Mouse (Mus musculus): Measurements from ENCODE around the gene Tmem104. TPM values are rescaled to one million over a fixed set of nuclear protein-coding genes. Genes with fewer than 3 reads are reported as not detected.

Gene Tmem104
- total and polyA plus RNA-seq, 2 experiments from 2014 or later = 8.5 to 12.9 TPM

- 90% methylated on average over 5 of the region's 5 CpGs for WGBS
- Histone ChIP-seq H3K9me3 (ENCODE audit: low read length) (no peaks in the 10 kb centered on the region), H3K4me2 (ENCODE audit: low read depth, low read length, poor library complexity, severe bottlenecking) (no peak overlapping the region), H3K9ac (replicated peaks; ENCODE audit: low read length, poor library complexity, severe bottlenecking) (no peak overlapping the region), H3K4me1 (ENCODE audit: insufficient read depth, low read length) (no peaks in the 10 kb centered on the region), H3K27ac (ENCODE audit: low read depth, low read length) (no peak overlapping the region), H3K36me3 (ENCODE audit: insufficient read depth, low read length) (peaks cover 17% of the 10 kb centered on the region), H3K27me3 (ENCODE audit: insufficient read depth, low read length) (no peaks in the 10 kb centered on the region), H3K4me3 (ENCODE audit: low read depth, low read length) (no peak overlapping the region)
- TF ChIP-seq CTCF (IDR thresholded peaks at IDR 0.05) = no peak
- no peak for ATAC-seq (ENCODE audit: low FRiP score)
- no peak for DNase-seq (ENCODE audit: low spot score)
Measured at GRCm38 (mm10) chr11:115195933-115196332, 8.6 kb downstream of the Tmem104 start.

- Histone ChIP-seq H3K36me3 (ENCODE audit: insufficient read depth, low read length) (peaks cover 23% of the 10 kb centered on the region), H3K27me3 (ENCODE audit: insufficient read depth, low read length) (no peaks in the 10 kb centered on the region), H3K9me3 (ENCODE audit: low read length) (no peaks in the 10 kb centered on the region), H3K4me2 (ENCODE audit: low read depth, low read length, poor library complexity, severe bottlenecking) (no peak overlapping the region), H3K27ac (ENCODE audit: low read depth, low read length) (no peak overlapping the region), H3K4me3 (ENCODE audit: low read depth, low read length) (no peak overlapping the region), H3K4me1 (ENCODE audit: insufficient read depth, low read length) (no peaks in the 10 kb centered on the region), H3K9ac (replicated peaks; ENCODE audit: low read length, poor library complexity, severe bottlenecking) (no peak overlapping the region)
- WGBS = 74% methylated on average over 8 of the region's 8 CpGs
- ATAC-seq (ENCODE audit: low FRiP score) = no peak
- DNase-seq (ENCODE audit: low spot score) = no peak
- TF ChIP-seq CTCF (IDR thresholded peaks at IDR 0.05) = no peak
Measured at GRCm38 (mm10) chr11:115197558-115197957, 10.3 kb downstream of the Tmem104 start.

- no peak for TF ChIP-seq CTCF (IDR thresholded peaks at IDR 0.05)
- WGBS = 74% methylated on average over 12 of the region's 12 CpGs
- Histone ChIP-seq H3K27ac (ENCODE audit: low read depth, low read length) (no peak overlapping the region), H3K9me3 (ENCODE audit: low read length) (no peaks in the 10 kb centered on the region), H3K4me3 (ENCODE audit: low read depth, low read length) (no peak overlapping the region), H3K4me1 (ENCODE audit: insufficient read depth, low read length) (no peaks in the 10 kb centered on the region), H3K9ac (replicated peaks; ENCODE audit: low read length, poor library complexity, severe bottlenecking) (no peak overlapping the region), H3K4me2 (ENCODE audit: low read depth, low read length, poor library complexity, severe bottlenecking) (no peak overlapping the region), H3K36me3 (ENCODE audit: insufficient read depth, low read length) (peaks cover 23% of the 10 kb centered on the region), H3K27me3 (ENCODE audit: insufficient read depth, low read length) (no peaks in the 10 kb centered on the region)
- DNase-seq (ENCODE audit: low spot score) = no peak
- no peak for ATAC-seq (ENCODE audit: low FRiP score)
Measured at GRCm38 (mm10) chr11:115198932-115199384, 11.7 kb downstream of the Tmem104 start.

GRCm38 (mm10) chr11:115200520-115200919, 13.2 kb downstream of the Tmem104 start:
- H3K9me3 ChIP-seq (ENCODE audit: low read length) = no peaks in the 10 kb centered on the region
- WGBS = 96% methylated on average over 4 of the region's 4 CpGs
- TF ChIP-seq CTCF (IDR thresholded peaks at IDR 0.05) = no peak
- H3K9ac ChIP-seq (replicated peaks; ENCODE audit: low read length, poor library complexity, severe bottlenecking) = no peak overlapping the region
- no peak overlapping the region for H3K4me3 ChIP-seq (ENCODE audit: low read depth, low read length)
- ATAC-seq (ENCODE audit: low FRiP score) = no peak
- no peaks in the 10 kb centered on the region for H3K27me3 ChIP-seq (ENCODE audit: insufficient read depth, low read length)
- no peak overlapping the region for H3K4me2 ChIP-seq (ENCODE audit: low read depth, low read length, poor library complexity, severe bottlenecking)
- DNase-seq (ENCODE audit: low spot score) = no peak
- H3K4me1 ChIP-seq (ENCODE audit: insufficient read depth, low read length) = no peaks in the 10 kb centered on the region
- H3K27ac ChIP-seq (ENCODE audit: low read depth, low read length) = no peak overlapping the region
- peaks cover 29% of the 10 kb centered on the region for H3K36me3 ChIP-seq (ENCODE audit: insufficient read depth, low read length)

GRCm38 (mm10) chr11:115202316-115202715, 15.0 kb downstream of the Tmem104 start:
- Histone ChIP-seq H3K27ac (ENCODE audit: low read depth, low read length) (no peak overlapping the region), H3K27me3 (ENCODE audit: insufficient read depth, low read length) (no peaks in the 10 kb centered on the region), H3K4me1 (ENCODE audit: insufficient read depth, low read length) (no peaks in the 10 kb centered on the region), H3K9me3 (ENCODE audit: low read length) (no peaks in the 10 kb centered on the region), H3K4me2 (ENCODE audit: low read depth, low read length, poor library complexity, severe bottlenecking) (no peak overlapping the region), H3K4me3 (ENCODE audit: low read depth, low read length) (no peak overlapping the region), H3K9ac (replicated peaks; ENCODE audit: low read length, poor library complexity, severe bottlenecking) (no peak overlapping the region), H3K36me3 (ENCODE audit: insufficient read depth, low read length) (peaks cover 43% of the 10 kb centered on the region)
- DNase-seq (ENCODE audit: low spot score) (peak; percentile 88), ATAC-seq (ENCODE audit: low FRiP score) (peak; percentile 80)
- TF ChIP-seq CTCF (IDR thresholded peaks at IDR 0.05) = peak; percentile 96
- WGBS = 10% methylated on average over 12 of the region's 12 CpGs

- Histone ChIP-seq H3K4me1 (ENCODE audit: insufficient read depth, low read length) (no peaks in the 10 kb centered on the region), H3K9ac (replicated peaks; ENCODE audit: low read length, poor library complexity, severe bottlenecking) (no peak overlapping the region), H3K27ac (ENCODE audit: low read depth, low read length) (no peak overlapping the region), H3K36me3 (ENCODE audit: insufficient read depth, low read length) (peaks cover 41% of the 10 kb centered on the region), H3K27me3 (ENCODE audit: insufficient read depth, low read length) (no peaks in the 10 kb centered on the region), H3K9me3 (ENCODE audit: low read length) (no peaks in the 10 kb centered on the region), H3K4me2 (ENCODE audit: low read depth, low read length, poor library complexity, severe bottlenecking) (no peak overlapping the region), H3K4me3 (ENCODE audit: low read depth, low read length) (no peak overlapping the region)
- no peak for DNase-seq (ENCODE audit: low spot score)
- WGBS = 96% methylated on average over 9 of the region's 9 CpGs
- no peak for TF ChIP-seq CTCF (IDR thresholded peaks at IDR 0.05)
- ATAC-seq (ENCODE audit: low FRiP score) = no peak
Measured at GRCm38 (mm10) chr11:115202756-115203155, 15.5 kb downstream of the Tmem104 start.

All from midbrain, postnatal 0 days (tissue).